Mouse (Mus musculus) embryonic facial prominence, embryonic 13.5 days (tissue): ENCODE data around the gene Olfr1364. TPM values are rescaled to one million over a fixed set of nuclear protein-coding genes. Genes with fewer than 3 reads are reported as not detected.

Source experiments
- ATAC-seq: fragments of 200-750 bp; cut with Nextera tagmentation; 2 replicates; pipeline ENCODE4 v1.8.0; 2017; ENCODE audit warnings: low read depth; ENCODE audit not compliant: insufficient number of reproducible peaks, insufficient read depth, low FRiP score, low TSS enrichment
- H3K27ac ChIP-seq: fragments of 300-500 bp; sonication (generic); 2 replicates; pipeline ENCODE4 v1.5.1; 2015; ENCODE audit warnings: moderate library complexity, mild to moderate bottlenecking, inconsistent platforms
- H3K27me3 ChIP-seq: fragments of 300-500 bp; sonication (generic); 2 replicates; pipeline ENCODE4 v1.6.1; 2015; ENCODE audit warnings: mild to moderate bottlenecking, inconsistent platforms
- H3K36me3 ChIP-seq: fragments of 300-500 bp; sonication (generic); 2 replicates; pipeline ENCODE4 v1.6.1; 2015; ENCODE audit warnings: mild to moderate bottlenecking, inconsistent platforms
- H3K4me1 ChIP-seq: fragments of 300-500 bp; sonication (generic); 2 replicates; pipeline ENCODE4 v1.6.1; 2015; ENCODE audit warnings: inconsistent platforms
- H3K4me2 ChIP-seq: fragments of 300-500 bp; sonication (generic); 2 replicates; pipeline ENCODE4 v1.6.1; 2015; ENCODE audit warnings: moderate library complexity, mild to moderate bottlenecking, inconsistent platforms
- H3K4me3 ChIP-seq: fragments of 300-500 bp; sonication (generic); 2 replicates; pipeline ENCODE4 v1.5.1; 2015; ENCODE audit warnings: mild to moderate bottlenecking, inconsistent platforms
- H3K9ac ChIP-seq: fragments of 300-500 bp; sonication (generic); 2 replicates; pipeline ENCODE4 v1.6.1; 2015; ENCODE audit warnings: mild to moderate bottlenecking, inconsistent platforms
- H3K9me3 ChIP-seq: fragments of 300-500 bp; sonication (generic); 2 replicates; pipeline ENCODE4 v1.6.1; 2016; ENCODE audit warnings: inconsistent platforms
- WGBS: fragments of 180-500 bp; shearing (Covaris S2); methylation state at CpG from one replicate; pipeline ENCODE4 v1.1.7; 2015; ENCODE audit warnings: mixed read lengths; 5-methylcytosine and 5-hydroxymethylcytosine counted together
- polyA plus RNA-seq: library from polyadenylated mRNA; unstranded; fragments of >200 nt; fragmentation: Nextera tagmentation; extraction: Ambion mirVana; gene quantifications from 2 replicates; pipeline ENCODE4 v1.2.1, GENCODE M21; 2015

The Olfr1364 gene
- not detected in 2 replicates for polyA plus RNA-seq

- H3K36me3 ChIP-seq = no peaks in the 10 kb centered on the region
- H3K4me2 ChIP-seq = no peak within 1 kb of the TSS
- ATAC-seq = no peak
- no peak within 1 kb of the TSS for H3K9ac ChIP-seq
- no peak within 1 kb of the TSS for H3K4me3 ChIP-seq
- H3K4me1 ChIP-seq = no peaks in the 10 kb centered on the region
- WGBS = 84% methylated on average over 2 of the region's 2 CpGs
- no peaks in the 10 kb centered on the region for H3K27me3 ChIP-seq
- no peaks in the 10 kb centered on the region for H3K9me3 ChIP-seq
- H3K27ac ChIP-seq = no peak within 1 kb of the TSS
These were observed at the start of gene Olfr1364 for GRCm38 (mm10) chr13:21581659-21582058. Gene Olfr1364 (minus strand): TSS chr13:21581759.

GRCm38 (mm10) chr13:21613922-21614321 is 32.4 kb upstream of the Olfr1364 start, which contains the start of gene Olfr1362:
Gene Olfr1362 (minus strand): TSS chr13:21614022.
- H3K4me2 ChIP-seq = no peak within 1 kb of the TSS
- H3K27me3 ChIP-seq = no peaks in the 10 kb centered on the region
- no peak within 1 kb of the TSS for H3K4me3 ChIP-seq
- H3K9me3 ChIP-seq = no peaks in the 10 kb centered on the region
- no peaks in the 10 kb centered on the region for H3K36me3 ChIP-seq
- no peaks in the 10 kb centered on the region for H3K4me1 ChIP-seq
- H3K9ac ChIP-seq = no peak within 1 kb of the TSS
- no peak for ATAC-seq
- no peak within 1 kb of the TSS for H3K27ac ChIP-seq

GRCm38 (mm10) chr13:21591618-21592017 is 10.1 kb upstream of the Olfr1364 start:
- Histone ChIP-seq H3K4me1 (no peaks in the 10 kb centered on the region), H3K9me3 (no peaks in the 10 kb centered on the region), H3K27me3 (no peaks in the 10 kb centered on the region), H3K4me2 (no peak overlapping the region), H3K4me3 (no peak overlapping the region), H3K27ac (no peak overlapping the region), H3K9ac (no peak overlapping the region), H3K36me3 (no peaks in the 10 kb centered on the region)
- 60% methylated on average over 2 of the region's 2 CpGs for WGBS
- peak; percentile 56; the same call in 1 of the 2 replicates for ATAC-seq

- Histone ChIP-seq H3K9me3 (no peaks in the 10 kb centered on the region), H3K27me3 (no peaks in the 10 kb centered on the region), H3K4me3 (no peak within 1 kb of the TSS), H3K27ac (no peak within 1 kb of the TSS), H3K4me1 (no peaks in the 10 kb centered on the region), H3K9ac (no peak within 1 kb of the TSS), H3K4me2 (no peak within 1 kb of the TSS), H3K36me3 (no peaks in the 10 kb centered on the region)
- no peak for ATAC-seq
- 64% methylated on average over 1 of the region's 1 CpGs for WGBS
These were observed 21.8 kb downstream of the Olfr1364 start, which contains the start of gene Olfr1535 for GRCm38 (mm10) chr13:21559793-21560192. Gene Olfr1535 (minus strand): TSS chr13:21559893.

GRCm38 (mm10) chr13:21550416-21551110 is 31.0 kb downstream of the Olfr1364 start:
- H3K27me3 ChIP-seq = no peaks in the 10 kb centered on the region
- H3K9me3 ChIP-seq = no peaks in the 10 kb centered on the region
- H3K9ac ChIP-seq = no peak overlapping the region
- H3K4me3 ChIP-seq = no peak overlapping the region
- no peaks in the 10 kb centered on the region for H3K36me3 ChIP-seq
- no peaks in the 10 kb centered on the region for H3K4me1 ChIP-seq
- H3K4me2 ChIP-seq = no peak overlapping the region
- H3K27ac ChIP-seq = no peak overlapping the region
- no peak for ATAC-seq
- WGBS = 64% methylated on average over 3 of the region's 3 CpGs

GRCm38 (mm10) chr13:21549487-21549886 is 32.1 kb downstream of the Olfr1364 start:
- Histone ChIP-seq H3K9me3 (no peaks in the 10 kb centered on the region), H3K36me3 (no peaks in the 10 kb centered on the region), H3K4me1 (no peaks in the 10 kb centered on the region), H3K27me3 (no peaks in the 10 kb centered on the region), H3K4me3 (no peak overlapping the region), H3K9ac (no peak overlapping the region), H3K27ac (no peak overlapping the region), H3K4me2 (no peak overlapping the region)
- 83% methylated on average over 3 of the region's 3 CpGs for WGBS
- ATAC-seq = no peak

GRCm38 (mm10) chr13:21542708-21543107 is 38.9 kb downstream of the Olfr1364 start, which contains the start of gene Olfr1366:
Gene Olfr1366 (minus strand): TSS chr13:21542808.
- no peak within 1 kb of the TSS for H3K4me3 ChIP-seq
- no peak within 1 kb of the TSS for H3K4me2 ChIP-seq
- H3K36me3 ChIP-seq = no peaks in the 10 kb centered on the region
- H3K4me1 ChIP-seq = no peaks in the 10 kb centered on the region
- no peak within 1 kb of the TSS for H3K9ac ChIP-seq
- H3K27me3 ChIP-seq = no peaks in the 10 kb centered on the region
- no peak within 1 kb of the TSS for H3K27ac ChIP-seq
- no peaks in the 10 kb centered on the region for H3K9me3 ChIP-seq
- 63% methylated on average over 1 of the region's 1 CpGs for WGBS
- ATAC-seq = no peak

GRCm38 (mm10) chr13:21530781-21531201 is 50.8 kb downstream of the Olfr1364 start, which contains the start of gene Zkscan8:
Gene Zkscan8 (minus strand): TSS chr13:21531120.
- peaks cover 10% of the 10 kb centered on the region for H3K36me3 ChIP-seq
- H3K9me3 ChIP-seq = no peaks in the 10 kb centered on the region
- H3K9ac ChIP-seq = peak within 1 kb of the TSS; percentile 98

GRCm38 (mm10) chr13:21530136-21530535 is 51.4 kb downstream of the Olfr1364 start:
- no peak for ATAC-seq
- Histone ChIP-seq H3K4me2 (peak overlapping the region; percentile 72), H3K36me3 (peaks cover 15% of the 10 kb centered on the region), H3K4me3 (peak overlapping the region; percentile 83), H3K4me1 (0 out of 2 replicates have a peak, but pooled peaks cover 6% of the 10 kb centered on the region), H3K9me3 (no peaks in the 10 kb centered on the region), H3K9ac (0 out of 2 replicates have a peak overlapping the region, but pooled peaks have one; percentile 27), H3K27me3 (no peaks in the 10 kb centered on the region; the same call in 1 of the 2 replicates), H3K27ac (no peak overlapping the region)
- WGBS = 49% methylated on average over 7 of the region's 7 CpGs

More at GRCm38 (mm10) chr13:21530781-21531201, 50.8 kb downstream of the Olfr1364 start, which contains the start of gene Zkscan8:
- Histone ChIP-seq H3K4me3 (peak within 1 kb of the TSS; percentile 83), H3K4me1 (0 out of 2 replicates have a peak, but pooled peaks cover 6% of the 10 kb centered on the region), H3K4me2 (peak within 1 kb of the TSS; percentile 72), H3K27me3 (no peaks in the 10 kb centered on the region; the same call in 1 of the 2 replicates), H3K27ac (peak within 1 kb of the TSS; percentile 97)
- under 1% methylated on average over 39 of the region's 39 CpGs for WGBS
- peak; percentile 87; the same call in 1 of the 2 replicates for ATAC-seq

Other genes starting within 250 kb of the Olfr1364 start
- gene Olfr1367, start 234.8 kb downstream of the Olfr1364 start, polyA plus RNA-seq = not detected in 2 replicates
- 12.8 and 13.6 TPM in 2 replicates for gene Zscan12, start 218.9 kb downstream of the Olfr1364 start, polyA plus RNA-seq
- gene Zkscan3, start 179.0 kb downstream of the Olfr1364 start, polyA plus RNA-seq = 103 and 108 TPM in 2 replicates
- gene Pgbd1, start 140.7 kb downstream of the Olfr1364 start, polyA plus RNA-seq = 3.2 and 4.6 TPM in 2 replicates
- gene Zscan26, start 128.0 kb downstream of the Olfr1364 start, polyA plus RNA-seq = 36.7 and 40.2 TPM in 2 replicates
- gene Nkapl, start 113.2 kb downstream of the Olfr1364 start, polyA plus RNA-seq = 2.8 and 3.5 TPM in 2 replicates
- gene Zkscan4, start 102.9 kb downstream of the Olfr1364 start, polyA plus RNA-seq = 4.6 and 5.0 TPM in 2 replicates
- not detected in 2 replicates for gene Gm10065, start 102.3 kb downstream of the Olfr1364 start, polyA plus RNA-seq
- gene AK157302, start 86.5 kb downstream of the Olfr1364 start, polyA plus RNA-seq = 0.53 and 1.0 TPM in 2 replicates
- 5.3 and 15.9 TPM in 2 replicates for gene Gm11273, start 80.3 kb downstream of the Olfr1364 start, polyA plus RNA-seq
- gene Zkscan8, start 50.6 kb downstream of the Olfr1364 start, polyA plus RNA-seq = 5.2 and 7.5 TPM in 2 replicates
- 0.17 and 0.36 TPM in 2 replicates for gene Olfr1366, start 39.0 kb downstream of the Olfr1364 start, polyA plus RNA-seq
- gene Olfr1535, start 21.9 kb downstream of the Olfr1364 start, polyA plus RNA-seq = 0.08 TPM in 1 of 2 replicates, not detected in the other
- not detected in 2 replicates for gene Olfr1362, start 32.3 kb upstream of the Olfr1364 start, polyA plus RNA-seq
- gene Olfr11, start 60.8 kb upstream of the Olfr1364 start, polyA plus RNA-seq = 0.28 TPM in 1 of 2 replicates, not detected in the other
- gene Olfr1361, start 81.6 kb upstream of the Olfr1364 start, polyA plus RNA-seq = 0.10 TPM in 1 of 2 replicates, not detected in the other
- not detected in 2 replicates for gene Olfr1360, start 95.6 kb upstream of the Olfr1364 start, polyA plus RNA-seq
- not detected in 2 replicates for gene Olfr1359, start 116.4 kb upstream of the Olfr1364 start, polyA plus RNA-seq
- gene Hist1h2bl, start 134.4 kb upstream of the Olfr1364 start, polyA plus RNA-seq = 2.1 and 5.2 TPM in 2 replicates
- gene Hist1h2ai, start 134.7 kb upstream of the Olfr1364 start, polyA plus RNA-seq = 48.1 and 52.2 TPM in 2 replicates
- gene Hist1h3h, start 135.9 kb upstream of the Olfr1364 start, polyA plus RNA-seq = 10.0 and 21.3 TPM in 2 replicates
- gene Hist1h2bm, start 140.3 kb upstream of the Olfr1364 start, polyA plus RNA-seq = 4.2 and 7.3 TPM in 2 replicates
- gene Hist1h4j, start 153.3 kb upstream of the Olfr1364 start, polyA plus RNA-seq = 1.0 and 2.2 TPM in 2 replicates
- gene Hist1h4k, start 168.7 kb upstream of the Olfr1364 start, polyA plus RNA-seq = 3.0 and 6.7 TPM in 2 replicates
- gene Hist1h2ak, start 172.1 kb upstream of the Olfr1364 start, polyA plus RNA-seq = 33.2 and 47.8 TPM in 2 replicates
- 6.2 and 6.6 TPM in 2 replicates for gene Hist1h2bn, start 172.4 kb upstream of the Olfr1364 start, polyA plus RNA-seq
- 30.2 and 32.9 TPM in 2 replicates for gene Hist1h1b, start 198.9 kb upstream of the Olfr1364 start, polyA plus RNA-seq
- gene Hist1h3i, start 201.6 kb upstream of the Olfr1364 start, polyA plus RNA-seq = 128 and 155 TPM in 2 replicates
- gene Hist1h2an, start 205.5 kb upstream of the Olfr1364 start, polyA plus RNA-seq = 10.9 and 15.4 TPM in 2 replicates
- gene Hist1h2bp, start 205.7 kb upstream of the Olfr1364 start, polyA plus RNA-seq = 0.72 and 1.7 TPM in 2 replicates
- 21.6 and 33.1 TPM in 2 replicates for gene Hist1h2bq, start 228.4 kb upstream of the Olfr1364 start, polyA plus RNA-seq
- not detected in 2 replicates for gene Hist1h2ao, start 228.7 kb upstream of the Olfr1364 start, polyA plus RNA-seq
- not detected in 2 replicates for gene Hist1h4m, start 230.0 kb upstream of the Olfr1364 start, polyA plus RNA-seq